Mouse (Mus musculus) cerebellum, adult 11 months (tissue): ENCODE results near the gene Gm48551.

Experiments used
- DNase-seq: peaks from one replicate; pipeline ENCODE4 v3.0.0; 2022

The Gm48551 gene

GRCm38 (mm10) chr10:81383802-81384604 lies at the start of gene Gm48551, which contains the start of gene Dohh:
TSS of gene Gm48551 (plus strand) at chr10:81384466.
TSS of gene Dohh (plus strand) at chr10:81384428.
- DNase-seq: peak; percentile 99

- no peak for DNase-seq
Observed at GRCm38 (mm10) chr10:81335393-81336340, 48.6 kb upstream of the Gm48551 start.

- no peak for DNase-seq
Observed at GRCm38 (mm10) chr10:81336558-81336957, 47.7 kb upstream of the Gm48551 start.

GRCm38 (mm10) chr10:81340551-81341332 lies 43.5 kb upstream of the Gm48551 start:
- no peak for DNase-seq

- peak; percentile 54 for DNase-seq
Observed at GRCm38 (mm10) chr10:81341333-81341949, 42.8 kb upstream of the Gm48551 start.

GRCm38 (mm10) chr10:81342686-81343505 lies 41.4 kb upstream of the Gm48551 start, which contains the start of gene Gipc3:
TSS of gene Gipc3 (minus strand) at chr10:81343266.
- no peak for DNase-seq

- no peak for DNase-seq
Observed at GRCm38 (mm10) chr10:81344421-81345161, 39.7 kb upstream of the Gm48551 start.

- no peak for DNase-seq
Observed at GRCm38 (mm10) chr10:81345162-81345534, 39.1 kb upstream of the Gm48551 start.

GRCm38 (mm10) chr10:81346453-81347067 lies 37.7 kb upstream of the Gm48551 start:
- no peak for DNase-seq

GRCm38 (mm10) chr10:81349146-81349545 lies 35.1 kb upstream of the Gm48551 start:
- no peak for DNase-seq

GRCm38 (mm10) chr10:81349961-81350350 lies 34.3 kb upstream of the Gm48551 start:
- no peak for DNase-seq

GRCm38 (mm10) chr10:81350351-81351063 lies 33.8 kb upstream of the Gm48551 start, which contains the start of gene Hmg20b:
TSS of gene Hmg20b (minus strand) at chr10:81350480.
- DNase-seq: peak; percentile 99

GRCm38 (mm10) chr10:81351678-81352291 lies 32.5 kb upstream of the Gm48551 start:
- no peak for DNase-seq

GRCm38 (mm10) chr10:81354738-81355477 lies 29.4 kb upstream of the Gm48551 start:
- DNase-seq: no peak

- DNase-seq: no peak
Observed at GRCm38 (mm10) chr10:81355533-81355932, 28.7 kb upstream of the Gm48551 start.

- DNase-seq: no peak
Observed at GRCm38 (mm10) chr10:81356352-81356990, 27.8 kb upstream of the Gm48551 start.

GRCm38 (mm10) chr10:81356991-81357844 lies 27.0 kb upstream of the Gm48551 start, which contains the start of gene Mfsd12:
TSS of gene Mfsd12 (plus strand) at chr10:81357491.
- peak; percentile 89 for DNase-seq
